Mouse (Mus musculus) spleen, adult 2 months (tissue): ENCODE measurements around the gene Znrd1as.
A peak's percentile ranks its signal among the peaks of the same experiment; 100 is the strongest.

ENCODE experiments used
- CTCF ChIP-seq: fragments of 200-500 bp; IDR thresholded peaks from 2 replicates; pipeline ENCODE4 v1.5.1; 2011; ENCODE audit warnings: mild to moderate bottlenecking, inconsistent platforms; ENCODE audit not compliant: insufficient read depth, insufficient read length, insufficient replicate concordance; ENCODE audit errors: extremely low read depth
- POLR2A ChIP-seq: fragments of 200-500 bp; IDR thresholded peaks from 2 replicates; pipeline ENCODE4 v1.6.1; 2011; ENCODE audit warnings: low read depth, low read length, inconsistent platforms

- TF ChIP-seq POLR2A (no peak), CTCF (peak; percentile 43; the same call in 1 of the 2 replicates)
These were observed 44.3 kb upstream of the Znrd1as start for GRCm38 (mm10) chr17:36914108-36914507.
